In genomic region chr2:37942906-37943305, GRCm38 (mm10) we compare ENCODE assay signal across 15 mouse cellular contexts.
"Had no signal": no experiment of that assay in that cellular context is flagged by ENCODE, and none has a peak within 500 bp of the region (broad histone marks: within the 10 kb centered on the region; RNA-seq: fewer than 3 reads in every experiment).

No protein-coding gene starts in this region.

- H3K9me3 ChIP-seq: neural tube, embryonic 15.5 days; stomach, embryonic 15.5 days had no signal

- H3K27ac ChIP-seq: neural tube, embryonic 15.5 days; stomach, embryonic 15.5 days; stomach, postnatal 0 days had no signal

- H3K4me2 ChIP-seq: neural tube, embryonic 15.5 days; stomach, embryonic 15.5 days had no signal

- H3K9ac ChIP-seq: neural tube, embryonic 15.5 days; stomach, embryonic 15.5 days had no signal

- DNase-seq: retina, postnatal 1 day; right cerebral cortex, adult 18-20 months; right cerebral cortex, postnatal 14 days; right cerebral cortex, postnatal 25 days; right cerebral cortex, postnatal 4 days; spleen, adult 18-20 months; thymus, adult 18-20 months; thymus, adult 2 months; thymus, postnatal 14 days; thymus, postnatal 25 days; thymus, postnatal 36 days; thymus, postnatal 4 days had no signal

- H3K36me3 ChIP-seq: neural tube, embryonic 15.5 days; stomach, embryonic 15.5 days had no signal

- H3K27me3 ChIP-seq: neural tube, embryonic 15.5 days; stomach, embryonic 15.5 days had no signal

- H3K4me3 ChIP-seq: neural tube, embryonic 15.5 days; stomach, embryonic 15.5 days had no signal
